19 mouse cellular contexts compared by ENCODE assay signal in genomic region chr2:71180566-71181217, GRCm38 (mm10). TPM values are rescaled to one million over a fixed set of nuclear protein-coding genes. Genes with fewer than 3 reads are reported as not detected.
DNase-seq lines count a peak whose midpoint lies in the region; ATAC-seq and TF ChIP-seq lines count a peak whose summit lies in the region.
"Had no signal": no experiment of that assay in that cellular context is flagged by ENCODE, and none has a peak within 500 bp of the region (broad histone marks: within the 10 kb centered on the region; RNA-seq: fewer than 3 reads in every experiment).

No protein-coding gene starts in this region.

- H3K27me3 ChIP-seq in kidney, embryonic 14.5 days (ENCODE audit: control insufficient read depth, insufficient read depth, low read length), result no peaks in the 10 kb centered on the region
- peaks cover 4% of the 10 kb centered on the region; the same call in 1 of the 2 replicates for H3K27me3 ChIP-seq in E14TG2a.4 (ENCODE audit: insufficient read depth, low read length)
- H3K27me3 ChIP-seq in embryonic facial prominence, embryonic 10.5 days (replicated peaks; ENCODE audit: low read depth, poor library complexity, severe bottlenecking), result no peaks in the 10 kb centered on the region
- no peaks in the 10 kb centered on the region for H3K27me3 ChIP-seq in limb, embryonic 13.5 days
- no peaks in the 10 kb centered on the region for H3K27me3 ChIP-seq in hindbrain, postnatal 0 days (ENCODE audit: insufficient read depth, low read length)
- H3K27me3 ChIP-seq: forebrain, embryonic 13.5 days; neural tube, embryonic 13.5 days had no signal

- H3K27ac ChIP-seq in kidney, embryonic 14.5 days (ENCODE audit: low read depth, low read length), result no peak overlapping the region
- H3K27ac ChIP-seq in embryonic facial prominence, embryonic 10.5 days (replicated peaks), result no peak overlapping the region; the same call in 1 of the 2 replicates
- no peak overlapping the region for H3K27ac ChIP-seq in limb, embryonic 13.5 days
- no peak overlapping the region for H3K27ac ChIP-seq in hindbrain, postnatal 0 days
- H3K27ac ChIP-seq: forebrain, embryonic 13.5 days; neural tube, embryonic 13.5 days had no signal

- WGBS in kidney, embryonic 14.5 days, result 47% methylated on average over 8 of the region's 8 CpGs
- WGBS in embryonic facial prominence, embryonic 10.5 days, result 62% methylated on average over 8 of the region's 8 CpGs
- 25% methylated on average over 8 of the region's 8 CpGs for WGBS in limb, embryonic 13.5 days
- WGBS in hindbrain, postnatal 0 days, result 63% methylated on average over 8 of the region's 8 CpGs

- 0 out of 2 replicates have a peak, but pooled peaks have one; percentile 64 for ATAC-seq in kidney, embryonic 14.5 days (ENCODE audit: low FRiP score, low TSS enrichment)
- peak; percentile 72 for ATAC-seq in limb, embryonic 13.5 days (ENCODE audit: low FRiP score, low read depth)
- ATAC-seq in hindbrain, postnatal 0 days, result no peak
- ATAC-seq: forebrain, embryonic 13.5 days; hindbrain, embryonic 16.5 days had no signal

- no peaks in the 10 kb centered on the region; the same call in 1 of the 2 replicates for H3K4me1 ChIP-seq in kidney, embryonic 14.5 days (ENCODE audit: control insufficient read depth, insufficient read depth, low read length)
- peaks cover 54% of the 10 kb centered on the region for H3K4me1 ChIP-seq in E14TG2a.4 (replicated peaks; ENCODE audit: low read depth, low read length)
- peaks cover 13% of the 10 kb centered on the region for H3K4me1 ChIP-seq in embryonic facial prominence, embryonic 10.5 days
- H3K4me1 ChIP-seq in limb, embryonic 13.5 days, result peaks cover 16% of the 10 kb centered on the region; the same call in 1 of the 2 replicates
- no peaks in the 10 kb centered on the region for H3K4me1 ChIP-seq in hindbrain, postnatal 0 days (ENCODE audit: insufficient read depth, low read length)
- H3K4me1 ChIP-seq: forebrain, embryonic 13.5 days; neural tube, embryonic 13.5 days had no signal

- no peak for DNase-seq in kidney, postnatal 14 days
- peak; percentile 43 for DNase-seq in embryonic facial prominence, embryonic 10.5 days (ENCODE audit: low spot score)
- no peak for DNase-seq in hindbrain, postnatal 0 days (ENCODE audit: low spot score)
- no peak for DNase-seq in urinary bladder, postnatal 4 days (ENCODE audit: low spot score in 2 of 2)
- DNase-seq: adrenal gland, adult 2 months; cerebellum, adult 11 months; cerebellum, postnatal 36 days; heart, postnatal 4 days; kidney, adult 9 months; layer of hippocampus, postnatal 36 days; left cerebral cortex, postnatal 4 days; thymus, postnatal 4 days had no signal

- no peak overlapping the region for H3K4me2 ChIP-seq in kidney, embryonic 14.5 days (replicated peaks; ENCODE audit: low read depth, low read length)
- peak overlapping the region; percentile 46 for H3K4me2 ChIP-seq in limb, embryonic 13.5 days (replicated peaks)
- H3K4me2 ChIP-seq in hindbrain, postnatal 0 days (ENCODE audit: low read depth, low read length), result no peak overlapping the region
- H3K4me2 ChIP-seq: forebrain, embryonic 13.5 days; neural tube, embryonic 13.5 days had no signal

- no peak overlapping the region for H3K4me3 ChIP-seq in kidney, embryonic 14.5 days (ENCODE audit: low read length)
- peak overlapping the region; percentile 49 for H3K4me3 ChIP-seq in E14TG2a.4 (replicated peaks; ENCODE audit: low read length)
- no peak overlapping the region for H3K4me3 ChIP-seq in embryonic facial prominence, embryonic 10.5 days
- H3K4me3 ChIP-seq in limb, embryonic 13.5 days, result no peak overlapping the region
- H3K4me3 ChIP-seq in hindbrain, postnatal 0 days (ENCODE audit: low read length), result no peak overlapping the region
- H3K4me3 ChIP-seq: forebrain, embryonic 13.5 days; neural tube, embryonic 13.5 days had no signal

- no peak for TF ChIP-seq CTCF in E14TG2a.4 (conservative IDR thresholded peaks at IDR 0.05; ENCODE audit: low read length)
- TF ChIP-seq CTCF in hindbrain, postnatal 0 days (IDR thresholded peaks at IDR 0.05; ENCODE audit: low read depth), result no peak

- H3K9me3 ChIP-seq in kidney, embryonic 14.5 days (ENCODE audit: control insufficient read depth, low read length), result no peaks in the 10 kb centered on the region
- no peaks in the 10 kb centered on the region for H3K9me3 ChIP-seq in E14TG2a.4 (ENCODE audit: low read length)
- no peaks in the 10 kb centered on the region for H3K9me3 ChIP-seq in embryonic facial prominence, embryonic 10.5 days
- H3K9me3 ChIP-seq in limb, embryonic 13.5 days, result 0 out of 2 replicates have a peak, but pooled peaks cover 8% of the 10 kb centered on the region
- H3K9me3 ChIP-seq in hindbrain, postnatal 0 days (ENCODE audit: low read length), result no peaks in the 10 kb centered on the region
- H3K9me3 ChIP-seq: forebrain, embryonic 13.5 days; G1E had no signal

- H3K36me3 ChIP-seq in kidney, embryonic 14.5 days (ENCODE audit: control insufficient read depth, insufficient read depth, low read length), result no peaks in the 10 kb centered on the region
- H3K36me3 ChIP-seq in E14TG2a.4 (ENCODE audit: insufficient read depth, low read length), result no peaks in the 10 kb centered on the region
- no peaks in the 10 kb centered on the region for H3K36me3 ChIP-seq in embryonic facial prominence, embryonic 10.5 days (replicated peaks)
- no peaks in the 10 kb centered on the region for H3K36me3 ChIP-seq in limb, embryonic 13.5 days
- H3K36me3 ChIP-seq in hindbrain, postnatal 0 days (ENCODE audit: insufficient read depth, low read length), result no peaks in the 10 kb centered on the region
- H3K36me3 ChIP-seq: G1E; neural tube, embryonic 13.5 days had no signal

- no peak overlapping the region for H3K9ac ChIP-seq in kidney, embryonic 14.5 days (ENCODE audit: low read depth, low read length)
- H3K9ac ChIP-seq in limb, embryonic 13.5 days, result no peak overlapping the region
- no peak overlapping the region for H3K9ac ChIP-seq in hindbrain, postnatal 0 days (replicated peaks; ENCODE audit: low read length)
- H3K9ac ChIP-seq: forebrain, embryonic 13.5 days; neural tube, embryonic 13.5 days had no signal

RNA-seq across cellular contexts. Expression of gene Dync1i2, which starts 30.8 kb away (rescaled TPM):
- polyA plus RNA-seq in kidney, embryonic 14.5 days (2014; fragmentation: Nextera tagmentation; extraction: Ambion mirVana), result 76.3 and 96.4 TPM in 2 replicates
- polyA plus RNA-seq in embryonic facial prominence, embryonic 10.5 days (2016; fragmentation: Nextera tagmentation; extraction: Ambion mirVana), result 119 and 122 TPM in 2 replicates
- 99.0 and 104 TPM in 2 replicates for polyA plus RNA-seq in limb, embryonic 13.5 days (2015; fragmentation: Nextera tagmentation; extraction: Ambion mirVana)
- total RNA-seq in hindbrain, postnatal 0 days (2014; rRNA removed), result 108 and 126 TPM in 2 replicates
- polyA plus RNA-seq in hindbrain, postnatal 0 days (2015; fragmentation: Nextera tagmentation; extraction: Ambion mirVana), result 164 and 170 TPM in 2 replicates
